Mouse (Mus musculus): ENCODE results near the gene Arpc5. TPM values are rescaled to one million over a fixed set of nuclear protein-coding genes. Genes with fewer than 3 reads are reported as not detected.
"Not testable (repeated sequence)": the region's sequence is repeated elsewhere in the genome, so short reads cannot be mapped to it uniquely, and the experiment has no call there.

Gene Arpc5
- polyA plus RNA-seq, 1 experiment from 2014 or later: 217 TPM

- no peaks in the 10 kb centered on the region for H3K4me1 ChIP-seq
- H3K27me3 ChIP-seq: no peaks in the 10 kb centered on the region
- H3K27ac ChIP-seq: no peak overlapping the region
- 3% methylated on average over 5 of the region's 5 CpGs for WGBS
- no peaks in the 10 kb centered on the region for H3K36me3 ChIP-seq
- no peak overlapping the region for H3K9ac ChIP-seq
- no peak overlapping the region for H3K4me3 ChIP-seq
- no peak overlapping the region for H3K4me2 ChIP-seq
- no peak for ATAC-seq (ENCODE audit: insufficient number of reproducible peaks, insufficient read depth, low FRiP score, low TSS enrichment, low read depth)
- H3K9me3 ChIP-seq: no peaks in the 10 kb centered on the region
Observed at GRCm38 (mm10) chr1:152746426-152746825, 19.9 kb upstream of the Arpc5 start.

- no peak overlapping the region for H3K27ac ChIP-seq
- H3K9ac ChIP-seq: no peak overlapping the region
- H3K36me3 ChIP-seq: no peaks in the 10 kb centered on the region
- H3K27me3 ChIP-seq: no peaks in the 10 kb centered on the region
- H3K4me1 ChIP-seq: no peaks in the 10 kb centered on the region
- no peak overlapping the region for H3K4me2 ChIP-seq
- ATAC-seq (ENCODE audit: insufficient number of reproducible peaks, insufficient read depth, low FRiP score, low TSS enrichment, low read depth): no peak
- no peak overlapping the region for H3K4me3 ChIP-seq
- no peaks in the 10 kb centered on the region for H3K9me3 ChIP-seq
- 71% methylated on average over 9 of the region's 9 CpGs for whole genome bisulfite sequencing
Observed at GRCm38 (mm10) chr1:152749276-152749675, 17.1 kb upstream of the Arpc5 start.

GRCm38 (mm10) chr1:152750312-152750965 is 15.9 kb upstream of the Arpc5 start, which contains the start of gene Apobec4:
Apobec4 (plus strand) TSS chr1:152750551.
- Histone ChIP-seq H3K9ac (no peak within 1 kb of the TSS), H3K27me3 (no peaks in the 10 kb centered on the region), H3K4me2 (no peak within 1 kb of the TSS), H3K36me3 (no peaks in the 10 kb centered on the region), H3K4me1 (no peaks in the 10 kb centered on the region), H3K4me3 (no peak within 1 kb of the TSS), H3K27ac (no peak within 1 kb of the TSS), H3K9me3 (no peaks in the 10 kb centered on the region)
- 68% methylated on average over 13 of the region's 13 CpGs for WGBS
- ATAC-seq (ENCODE audit: insufficient number of reproducible peaks, insufficient read depth, low FRiP score, low TSS enrichment, low read depth): no peak

GRCm38 (mm10) chr1:152761791-152762190 is 4.6 kb upstream of the Arpc5 start:
- ATAC-seq (ENCODE audit: insufficient number of reproducible peaks, insufficient read depth, low FRiP score, low TSS enrichment, low read depth): no peak
- Histone ChIP-seq H3K4me1 (peaks cover 13% of the 10 kb centered on the region), H3K4me2 (no peak overlapping the region), H3K36me3 (no peaks in the 10 kb centered on the region), H3K27me3 (peaks cover 8% of the 10 kb centered on the region; the same call in 1 of the 2 replicates), H3K9ac (no peak overlapping the region), H3K27ac (no peak overlapping the region), H3K9me3 (no peaks in the 10 kb centered on the region), H3K4me3 (no peak overlapping the region)
- WGBS: 35% methylated on average over 2 of the region's 2 CpGs

GRCm38 (mm10) chr1:152766804-152767748 is 734 bp downstream of the Arpc5 start:
- WGBS: 1% methylated on average over 60 of the region's 60 CpGs

GRCm38 (mm10) chr1:152767749-152768488 is 1.6 kb downstream of the Arpc5 start:
- no peak overlapping the region for H3K9ac ChIP-seq
- peak overlapping the region; percentile 99 for H3K4me3 ChIP-seq
- no peaks in the 10 kb centered on the region for H3K9me3 ChIP-seq
- peaks cover 17% of the 10 kb centered on the region for H3K4me1 ChIP-seq
- no peak overlapping the region for H3K27ac ChIP-seq
- peak overlapping the region; percentile 96 for H3K4me2 ChIP-seq
- peaks cover 31% of the 10 kb centered on the region for H3K36me3 ChIP-seq
- peaks cover 8% of the 10 kb centered on the region; the same call in 1 of the 2 replicates for H3K27me3 ChIP-seq
- no peak for ATAC-seq (ENCODE audit: insufficient number of reproducible peaks, insufficient read depth, low FRiP score, low TSS enrichment, low read depth)
- whole genome bisulfite sequencing: 8% methylated on average over 5 of the region's 5 CpGs

More at GRCm38 (mm10) chr1:152766804-152767748, 734 bp downstream of the Arpc5 start:
- H3K4me2 ChIP-seq: peak overlapping the region; percentile 96
- H3K36me3 ChIP-seq: peaks cover 23% of the 10 kb centered on the region
- H3K9ac ChIP-seq: peak overlapping the region; percentile 93
- peaks cover 17% of the 10 kb centered on the region for H3K4me1 ChIP-seq
- H3K4me3 ChIP-seq: peak overlapping the region; percentile 99
- ATAC-seq (ENCODE audit: insufficient number of reproducible peaks, insufficient read depth, low FRiP score, low TSS enrichment, low read depth): peak; percentile 29; the same call in 1 of the 2 replicates
- no peaks in the 10 kb centered on the region for H3K9me3 ChIP-seq
- peak overlapping the region; percentile 77 for H3K27ac ChIP-seq
- peaks cover 8% of the 10 kb centered on the region; the same call in 1 of the 2 replicates for H3K27me3 ChIP-seq

- Histone ChIP-seq H3K4me2 (no peak overlapping the region), H3K27ac (no peak overlapping the region), H3K36me3 (peaks cover 59% of the 10 kb centered on the region), H3K4me3 (no peak overlapping the region), H3K9me3 (no peaks in the 10 kb centered on the region), H3K4me1 (peaks cover 8% of the 10 kb centered on the region; the same call in 1 of the 2 replicates), H3K27me3 (no peaks in the 10 kb centered on the region), H3K9ac (no peak overlapping the region)
- no peak for ATAC-seq (ENCODE audit: insufficient number of reproducible peaks, insufficient read depth, low FRiP score, low TSS enrichment, low read depth)
- 81% methylated on average over 9 of the region's 9 CpGs for WGBS
Observed at GRCm38 (mm10) chr1:152771016-152771415, 4.7 kb downstream of the Arpc5 start.

GRCm38 (mm10) chr1:152774601-152775000 is 8.3 kb downstream of the Arpc5 start:
- WGBS: 93% methylated on average over 3 of the region's 3 CpGs
- not testable (repeated sequence) for H3K9me3 ChIP-seq; H3K4me1 ChIP-seq; ATAC-seq (ENCODE audit: insufficient number of reproducible peaks, insufficient read depth, low FRiP score, low TSS enrichment, low read depth); H3K4me3 ChIP-seq; H3K9ac ChIP-seq; H3K27me3 ChIP-seq; H3K4me2 ChIP-seq; H3K27ac ChIP-seq
- H3K36me3 ChIP-seq: peaks cover 62% of the 10 kb centered on the region

GRCm38 (mm10) chr1:152779071-152779737 is 12.9 kb downstream of the Arpc5 start:
- Histone ChIP-seq H3K4me3 (no peak overlapping the region), H3K4me2 (no peak overlapping the region), H3K4me1 (no peaks in the 10 kb centered on the region), H3K27me3 (no peaks in the 10 kb centered on the region), H3K27ac (no peak overlapping the region), H3K36me3 (peaks cover 24% of the 10 kb centered on the region), H3K9ac (no peak overlapping the region), H3K9me3 (no peaks in the 10 kb centered on the region)
- WGBS: 36% methylated on average over 10 of the region's 10 CpGs
- ATAC-seq (ENCODE audit: insufficient number of reproducible peaks, insufficient read depth, low FRiP score, low TSS enrichment, low read depth): no peak

GRCm38 (mm10) chr1:152784620-152785019 is 18.3 kb downstream of the Arpc5 start:
- H3K9me3 ChIP-seq: no peaks in the 10 kb centered on the region
- H3K27me3 ChIP-seq: no peaks in the 10 kb centered on the region
- H3K27ac ChIP-seq: no peak overlapping the region
- ATAC-seq (ENCODE audit: insufficient number of reproducible peaks, insufficient read depth, low FRiP score, low TSS enrichment, low read depth): no peak
- WGBS: 97% methylated on average over 8 of the region's 8 CpGs
- H3K4me1 ChIP-seq: no peaks in the 10 kb centered on the region
- no peak overlapping the region for H3K4me3 ChIP-seq
- no peaks in the 10 kb centered on the region for H3K36me3 ChIP-seq
- no peak overlapping the region for H3K9ac ChIP-seq
- no peak overlapping the region for H3K4me2 ChIP-seq

- not testable (repeated sequence) for H3K36me3 ChIP-seq; ATAC-seq (ENCODE audit: insufficient number of reproducible peaks, insufficient read depth, low FRiP score, low TSS enrichment, low read depth); H3K9me3 ChIP-seq; H3K27me3 ChIP-seq; H3K4me1 ChIP-seq; H3K4me3 ChIP-seq; H3K27ac ChIP-seq; H3K4me2 ChIP-seq; H3K9ac ChIP-seq
- 85% methylated on average over 3 of the region's 3 CpGs for WGBS
Observed at GRCm38 (mm10) chr1:152785446-152785845, 19.1 kb downstream of the Arpc5 start.

Measured in embryonic facial prominence, embryonic 13.5 days (tissue).